Mouse (Mus musculus) midbrain, embryonic 12.5 days (tissue): ENCODE measurements around the gene Hrc. TPM values are rescaled to one million over a fixed set of nuclear protein-coding genes. Genes with fewer than 3 reads are reported as not detected.
A peak's percentile ranks its signal among the peaks of the same experiment; 100 is the strongest.

Experiments
- ATAC-seq: fragments of 200-750 bp; cut with Nextera tagmentation; 2 replicates; pipeline ENCODE4 v1.8.0; 2017; ENCODE audit warnings: low read depth, moderate TSS enrichment, moderate library complexity; ENCODE audit not compliant: low FRiP score
- H3K27ac ChIP-seq: fragments of 300-500 bp; sonication (generic); replicated peaks from 2 replicates; pipeline ENCODE4 v1.5.1; 2016; ENCODE audit warnings: mild to moderate bottlenecking
- H3K27me3 ChIP-seq: fragments of 300-500 bp; sonication (generic); 2 replicates; pipeline ENCODE4 v1.6.1; 2016; ENCODE audit warnings: mild to moderate bottlenecking
- H3K36me3 ChIP-seq: fragments of 300-500 bp; sonication (generic); 2 replicates; pipeline ENCODE4 v1.6.1; 2016
- H3K4me1 ChIP-seq: fragments of 300-500 bp; sonication (generic); 2 replicates; pipeline ENCODE4 v1.6.1; 2016
- H3K4me2 ChIP-seq: fragments of 300-500 bp; sonication (generic); replicated peaks from 2 replicates; pipeline ENCODE4 v1.6.1; 2016; ENCODE audit warnings: mild to moderate bottlenecking, moderate library complexity
- H3K4me3 ChIP-seq: fragments of 300-500 bp; sonication (generic); 2 replicates; pipeline ENCODE4 v1.5.1; 2016; ENCODE audit warnings: mild to moderate bottlenecking
- H3K9ac ChIP-seq: fragments of 300-500 bp; sonication (generic); replicated peaks from 2 replicates; pipeline ENCODE4 v1.6.1; 2016; ENCODE audit warnings: mild to moderate bottlenecking, moderate library complexity
- H3K9me3 ChIP-seq: fragments of 300-500 bp; sonication (generic); 2 replicates; pipeline ENCODE4 v1.6.1; 2016; ENCODE audit warnings: mild to moderate bottlenecking
- WGBS: fragments of 180-500 bp; shearing (Covaris S2); methylation state at CpG from one replicate; pipeline ENCODE4 v1.1.7; 2016; 5-methylcytosine and 5-hydroxymethylcytosine counted together
- polyA plus RNA-seq: library from polyadenylated mRNA; unstranded; fragments of >200 nt; fragmentation: Nextera tagmentation; extraction: Ambion mirVana; gene quantifications from 2 replicates; pipeline ENCODE4 v1.2.1, GENCODE M21; 2016

The Hrc gene
- polyA plus RNA-seq, 1 experiment from 2014 or later = 0.24 TPM

DNA sequence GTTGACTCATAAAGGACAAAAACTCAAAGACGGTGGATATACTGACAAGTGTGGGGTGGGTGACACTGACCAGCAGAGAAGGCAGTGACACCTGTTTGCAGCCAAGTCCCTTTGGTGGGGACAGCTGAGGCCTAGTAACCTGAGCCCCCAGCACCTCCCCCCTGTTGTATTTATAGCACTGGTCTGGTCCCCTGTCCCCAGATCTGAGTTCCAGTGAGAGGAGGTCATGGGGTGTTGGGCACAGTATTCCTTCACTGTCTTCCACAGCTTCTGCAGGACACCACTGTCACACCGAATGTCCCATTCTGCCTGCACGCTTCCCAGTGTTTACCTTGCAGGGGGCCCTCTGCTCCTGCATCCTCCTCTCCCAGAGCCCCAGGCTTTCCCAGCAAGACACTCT lies 485 bp upstream of the Hrc start:
- no peaks in the 10 kb centered on the region for H3K9me3 ChIP-seq
- H3K4me2 ChIP-seq = no peak overlapping the region
- H3K4me1 ChIP-seq = peaks cover 49% of the 10 kb centered on the region
- H3K27me3 ChIP-seq = peaks cover 54% of the 10 kb centered on the region
- no peak for ATAC-seq
- no peak overlapping the region for H3K4me3 ChIP-seq
- 30% methylated on average over 3 of the region's 3 CpGs for WGBS
- H3K27ac ChIP-seq = no peak overlapping the region
- H3K9ac ChIP-seq = no peak overlapping the region
- no peaks in the 10 kb centered on the region for H3K36me3 ChIP-seq

DNA sequence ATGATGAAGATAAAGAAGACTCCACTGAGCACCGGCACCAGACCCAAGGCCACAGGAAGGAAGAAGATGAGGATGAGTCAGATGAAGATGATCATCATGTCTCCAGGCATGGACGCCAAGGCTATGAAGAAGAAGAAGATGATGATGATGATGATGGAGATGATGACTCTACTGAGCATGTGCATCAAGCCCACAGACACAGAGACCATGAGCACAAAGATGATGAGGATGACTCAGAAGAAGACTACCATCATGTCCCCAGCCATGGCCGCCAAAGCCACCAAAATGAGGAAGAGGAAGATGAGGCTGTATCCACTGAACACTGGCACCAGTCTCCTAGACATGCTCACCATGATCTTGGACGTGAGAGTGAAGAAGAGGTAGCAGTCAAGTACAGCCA lies 1.2 kb downstream of the Hrc start:
- H3K4me1 ChIP-seq = peaks cover 64% of the 10 kb centered on the region
- H3K27me3 ChIP-seq = peaks cover 63% of the 10 kb centered on the region

DNA sequence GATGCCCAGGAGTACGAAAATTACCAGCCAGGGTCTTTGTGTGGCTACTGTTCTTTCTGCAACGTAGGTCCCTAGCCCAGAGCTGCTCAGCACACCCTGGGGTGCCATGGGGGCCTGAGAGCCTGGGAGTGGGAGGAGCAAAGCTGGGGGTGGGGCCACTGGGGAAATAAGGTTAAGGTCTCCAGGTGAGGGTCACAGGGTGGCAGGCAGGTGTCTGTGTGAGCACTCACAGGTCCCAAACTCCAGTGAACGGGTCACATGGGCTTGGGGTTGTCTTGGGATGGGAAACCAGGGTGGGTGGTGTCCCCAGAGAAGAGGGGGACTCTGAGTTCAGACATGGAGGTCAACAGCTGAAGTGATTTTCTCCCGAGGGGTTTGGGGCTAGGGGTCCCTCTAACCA lies 2.4 kb downstream of the Hrc start:
- no peak overlapping the region for H3K9ac ChIP-seq
- WGBS = 16% methylated on average over 4 of the region's 4 CpGs
- H3K27me3 ChIP-seq = peaks cover 68% of the 10 kb centered on the region

More for the DNA sequence above, 1.2 kb downstream of the Hrc start:
- Histone ChIP-seq H3K9ac (no peak overlapping the region), H3K9me3 (no peaks in the 10 kb centered on the region), H3K4me3 (no peak overlapping the region), H3K36me3 (no peaks in the 10 kb centered on the region), H3K27ac (no peak overlapping the region), H3K4me2 (no peak overlapping the region)
- no peak for ATAC-seq
- WGBS = 86% methylated on average over 4 of the region's 4 CpGs

GRCm38 (mm10) chr7:45338161-45338911 lies 3.2 kb downstream of the Hrc start:
- H3K4me3 ChIP-seq = no peak overlapping the region
- H3K9ac ChIP-seq = 0 out of 2 replicates have a peak overlapping the region, but pooled peaks have one; percentile 68
- no peaks in the 10 kb centered on the region; the same call in 1 of the 2 replicates for H3K36me3 ChIP-seq
- H3K4me1 ChIP-seq = peaks cover 52% of the 10 kb centered on the region
- peak overlapping the region; percentile 86 for H3K4me2 ChIP-seq
- H3K27ac ChIP-seq = no peak overlapping the region
- no peaks in the 10 kb centered on the region for H3K9me3 ChIP-seq
- 1% methylated on average over 13 of the region's 14 CpGs for WGBS
- no peak for ATAC-seq
- H3K27me3 ChIP-seq = peaks cover 66% of the 10 kb centered on the region

More for the DNA sequence above, 2.4 kb downstream of the Hrc start:
- Histone ChIP-seq H3K27ac (no peak overlapping the region), H3K4me1 (peaks cover 61% of the 10 kb centered on the region), H3K9me3 (no peaks in the 10 kb centered on the region), H3K4me3 (no peak overlapping the region), H3K4me2 (no peak overlapping the region), H3K36me3 (no peaks in the 10 kb centered on the region)
- ATAC-seq = no peak

DNA sequence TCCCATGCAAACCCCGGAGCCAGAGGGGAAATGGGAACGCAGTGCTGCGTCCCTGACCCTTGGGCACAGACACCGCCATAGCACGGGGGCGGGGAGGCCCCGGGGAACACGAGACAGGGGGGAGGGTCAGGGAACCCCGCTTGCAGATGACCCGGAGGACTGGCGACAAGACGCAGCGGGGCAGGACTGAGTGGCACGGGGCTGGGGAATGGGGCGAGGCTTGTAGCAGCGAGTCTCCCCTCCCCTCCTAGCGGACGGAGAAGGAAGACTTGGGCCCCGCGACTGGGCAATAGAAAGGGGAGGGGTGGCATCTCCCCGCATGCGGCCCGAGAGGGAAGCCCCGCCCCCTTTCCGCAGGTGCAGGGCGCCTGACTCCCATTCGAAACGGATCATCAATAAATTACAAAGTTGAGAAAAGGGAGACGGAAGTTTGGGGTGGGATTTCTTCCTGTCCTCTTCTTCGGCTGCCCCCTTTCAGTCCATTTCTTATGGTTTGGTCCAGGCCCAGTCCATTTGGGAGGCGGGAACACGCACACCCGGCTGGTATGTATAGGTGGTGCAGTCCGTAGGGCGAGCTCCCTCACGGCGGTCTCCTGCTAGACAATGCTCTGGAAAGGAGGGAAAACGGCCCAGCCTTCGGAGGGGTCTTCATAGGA lies 4.4 kb downstream of the Hrc start:
- Histone ChIP-seq H3K27me3 (peaks cover 61% of the 10 kb centered on the region), H3K4me2 (peak overlapping the region; percentile 86), H3K4me3 (peak overlapping the region; percentile 52), H3K9ac (peak overlapping the region; percentile 68), H3K27ac (peak overlapping the region; percentile 56), H3K36me3 (no peaks in the 10 kb centered on the region; the same call in 1 of the 2 replicates), H3K4me1 (peaks cover 40% of the 10 kb centered on the region), H3K9me3 (no peaks in the 10 kb centered on the region)
- under 1% methylated on average over 39 of the region's 39 CpGs for WGBS
- ATAC-seq = peak; percentile 89

- peak overlapping the region; percentile 86 for H3K4me2 ChIP-seq
- peaks cover 56% of the 10 kb centered on the region for H3K27me3 ChIP-seq
- peaks cover 3% of the 10 kb centered on the region; the same call in 1 of the 2 replicates for H3K36me3 ChIP-seq
- peaks cover 35% of the 10 kb centered on the region for H3K4me1 ChIP-seq
- H3K27ac ChIP-seq = no peak overlapping the region
- H3K4me3 ChIP-seq = peak overlapping the region; percentile 52
- WGBS = 2% methylated on average over 11 of the region's 11 CpGs
- no peaks in the 10 kb centered on the region for H3K9me3 ChIP-seq
- ATAC-seq = no peak
- 0 out of 2 replicates have a peak overlapping the region, but pooled peaks have one; percentile 68 for H3K9ac ChIP-seq
These were observed 5.0 kb downstream of the Hrc start for GRCm38 (mm10) chr7:45340066-45340442.

GRCm38 (mm10) chr7:45340669-45341068 lies 5.6 kb downstream of the Hrc start:
- Histone ChIP-seq H3K27ac (no peak overlapping the region), H3K27me3 (peaks cover 51% of the 10 kb centered on the region), H3K4me1 (peaks cover 35% of the 10 kb centered on the region), H3K36me3 (peaks cover 9% of the 10 kb centered on the region), H3K4me2 (peak overlapping the region; percentile 86), H3K9me3 (no peaks in the 10 kb centered on the region), H3K4me3 (peak overlapping the region; percentile 52), H3K9ac (no peak overlapping the region)
- ATAC-seq = no peak
- 4% methylated on average over 11 of the region's 11 CpGs for WGBS

GRCm38 (mm10) chr7:45341303-45341702 lies 6.2 kb downstream of the Hrc start:
- no peak for ATAC-seq
- Histone ChIP-seq H3K4me2 (peak overlapping the region; percentile 86; the same call in 1 of the 2 replicates), H3K9ac (no peak overlapping the region), H3K4me1 (peaks cover 35% of the 10 kb centered on the region), H3K36me3 (peaks cover 16% of the 10 kb centered on the region), H3K9me3 (no peaks in the 10 kb centered on the region), H3K27ac (no peak overlapping the region), H3K4me3 (no peak overlapping the region), H3K27me3 (peaks cover 45% of the 10 kb centered on the region)
- 4% methylated on average over 8 of the region's 8 CpGs for WGBS

- H3K27me3 ChIP-seq = peaks cover 37% of the 10 kb centered on the region
- peaks cover 23% of the 10 kb centered on the region for H3K36me3 ChIP-seq
- no peak overlapping the region for H3K9ac ChIP-seq
- no peak overlapping the region for H3K4me3 ChIP-seq
- H3K9me3 ChIP-seq = no peaks in the 10 kb centered on the region
- peaks cover 35% of the 10 kb centered on the region for H3K4me1 ChIP-seq
- no peak overlapping the region for H3K27ac ChIP-seq
- 91% methylated on average over 11 of the region's 11 CpGs for WGBS
- ATAC-seq = no peak
- H3K4me2 ChIP-seq = no peak overlapping the region
These were observed 7.0 kb downstream of the Hrc start for GRCm38 (mm10) chr7:45342081-45342480.

DNA sequence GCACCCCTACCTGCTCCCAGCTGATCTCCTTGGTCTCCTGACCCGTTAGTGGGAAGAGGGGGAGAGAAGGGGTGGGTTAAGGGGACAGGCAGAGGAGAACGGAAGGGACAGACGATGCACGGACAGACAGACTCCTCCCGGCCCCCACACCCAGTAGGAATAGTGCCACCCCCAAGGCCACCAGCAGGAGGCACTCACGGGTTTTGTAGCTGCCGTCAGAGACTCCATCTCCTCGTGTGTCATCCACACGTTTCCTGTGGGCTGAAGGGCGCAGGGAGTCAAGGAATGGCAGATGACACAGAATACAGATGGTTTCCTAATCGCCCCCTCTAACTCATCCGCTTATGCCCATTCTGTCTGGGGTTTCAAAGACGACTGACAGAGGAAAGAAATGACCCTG lies 8.5 kb downstream of the Hrc start:
- no peak overlapping the region for H3K27ac ChIP-seq
- no peak overlapping the region for H3K9ac ChIP-seq
- peaks cover 25% of the 10 kb centered on the region for H3K4me1 ChIP-seq
- 30% methylated on average over 13 of the region's 13 CpGs for WGBS
- ATAC-seq = no peak
- H3K36me3 ChIP-seq = peaks cover 38% of the 10 kb centered on the region
- no peak overlapping the region for H3K4me2 ChIP-seq
- no peak overlapping the region for H3K4me3 ChIP-seq
- peaks cover 26% of the 10 kb centered on the region for H3K27me3 ChIP-seq
- H3K9me3 ChIP-seq = no peaks in the 10 kb centered on the region

- no peak overlapping the region for H3K27ac ChIP-seq
- peaks cover 71% of the 10 kb centered on the region for H3K36me3 ChIP-seq
- H3K27me3 ChIP-seq = peaks cover 11% of the 10 kb centered on the region; the same call in 1 of the 2 replicates
- WGBS = 83% methylated on average over 13 of the region's 13 CpGs
- H3K4me1 ChIP-seq = no peaks in the 10 kb centered on the region
- H3K4me3 ChIP-seq = no peak overlapping the region
- no peak overlapping the region for H3K9ac ChIP-seq
- H3K9me3 ChIP-seq = no peaks in the 10 kb centered on the region
- no peak for ATAC-seq
- H3K4me2 ChIP-seq = no peak overlapping the region
These were observed 11.8 kb downstream of the Hrc start for GRCm38 (mm10) chr7:45346905-45347304.

GRCm38 (mm10) chr7:45353041-45353440 lies 18.0 kb downstream of the Hrc start:
- 26% methylated on average over 5 of the region's 5 CpGs for WGBS
- H3K36me3 ChIP-seq = peaks cover 82% of the 10 kb centered on the region
- no peak for ATAC-seq
- no peak overlapping the region for H3K27ac ChIP-seq
- no peaks in the 10 kb centered on the region for H3K27me3 ChIP-seq
- H3K4me1 ChIP-seq = no peaks in the 10 kb centered on the region
- H3K9ac ChIP-seq = no peak overlapping the region
- H3K4me3 ChIP-seq = no peak overlapping the region
- H3K4me2 ChIP-seq = no peak overlapping the region
- H3K9me3 ChIP-seq = no peaks in the 10 kb centered on the region
